Mouse (Mus musculus) megakaryocyte-erythroid progenitor cell, adult 5-6 weeks (primary cell): ENCODE data around the gene Ltbp3. TPM values are rescaled to one million over a fixed set of nuclear protein-coding genes. Genes with fewer than 3 reads are reported as not detected.
A peak's percentile ranks its signal among the peaks of the same experiment; 100 is the strongest.

Source experiments
- ATAC-seq: replicated peaks from 2 replicates; pipeline ENCODE4 v1.8.0; 2016; ENCODE audit warnings: mild to moderate bottlenecking, inconsistent platforms; ENCODE audit not compliant: severe bottlenecking, poor library complexity, low FRiP score, low TSS enrichment
- total RNA-seq, 2 experiments: library from RNA; stranded (forward) in 1 of 2; stranded (reverse) in 1 of 2; fragments of 200-1000, 215-1000 nt in 1 of 2; fragments of >200 nt in 1 of 2; fragmentation: Nextera tagmentation in 1 of 2; gene quantifications; 2 replicates each; pipeline ENCODE4 v1.2.3; 2014 to 2017

The Ltbp3 gene
- total RNA-seq, 2 experiments from 2014 or later: 3.4 to 4.4 TPM

DNA sequence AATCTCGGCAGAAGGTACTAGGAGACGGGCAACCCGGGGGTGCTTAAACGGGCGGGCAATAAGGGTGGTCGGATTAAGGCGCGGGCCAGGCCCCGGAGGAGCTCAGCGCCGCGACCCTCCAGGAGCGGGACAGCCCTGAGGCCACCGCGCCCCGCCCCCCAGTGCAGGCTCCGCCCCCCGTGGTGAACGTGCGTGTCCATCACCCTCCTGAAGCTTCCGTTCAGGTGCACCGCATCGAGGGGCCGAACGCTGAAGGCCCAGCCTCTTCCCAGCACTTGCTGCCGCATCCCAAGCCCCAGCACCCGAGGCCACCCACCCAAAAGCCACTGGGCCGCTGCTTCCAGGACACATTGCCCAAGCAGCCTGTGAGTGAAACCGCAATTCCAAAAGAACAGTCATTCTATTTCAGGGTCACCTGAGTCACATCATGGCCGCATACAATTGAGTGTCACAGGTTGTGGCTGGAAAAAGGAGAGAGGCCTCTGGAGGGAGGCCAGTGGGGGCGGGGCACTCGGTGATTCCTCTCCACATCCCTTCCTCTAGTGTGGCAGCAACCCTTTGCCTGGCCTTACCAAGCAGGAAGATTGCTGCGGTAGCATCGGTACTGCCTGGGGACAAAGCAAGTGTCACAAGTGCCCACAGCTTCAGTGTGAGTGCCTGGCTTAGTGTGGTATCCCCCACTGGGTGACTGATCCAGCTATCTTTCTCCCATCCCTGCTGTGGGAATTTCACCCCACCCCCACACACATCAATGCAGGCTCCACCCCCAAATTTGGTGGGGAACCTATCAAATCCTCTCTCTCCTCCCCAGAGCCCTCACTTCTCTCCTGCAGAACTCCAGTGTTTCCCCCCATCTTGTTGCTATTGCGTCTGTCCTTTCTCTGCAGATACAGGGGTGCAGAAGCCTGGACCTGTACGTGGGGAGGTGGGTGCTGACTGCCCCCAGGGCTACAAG is 5.3 kb downstream of the Ltbp3 start:
- ATAC-seq: no peak

DNA sequence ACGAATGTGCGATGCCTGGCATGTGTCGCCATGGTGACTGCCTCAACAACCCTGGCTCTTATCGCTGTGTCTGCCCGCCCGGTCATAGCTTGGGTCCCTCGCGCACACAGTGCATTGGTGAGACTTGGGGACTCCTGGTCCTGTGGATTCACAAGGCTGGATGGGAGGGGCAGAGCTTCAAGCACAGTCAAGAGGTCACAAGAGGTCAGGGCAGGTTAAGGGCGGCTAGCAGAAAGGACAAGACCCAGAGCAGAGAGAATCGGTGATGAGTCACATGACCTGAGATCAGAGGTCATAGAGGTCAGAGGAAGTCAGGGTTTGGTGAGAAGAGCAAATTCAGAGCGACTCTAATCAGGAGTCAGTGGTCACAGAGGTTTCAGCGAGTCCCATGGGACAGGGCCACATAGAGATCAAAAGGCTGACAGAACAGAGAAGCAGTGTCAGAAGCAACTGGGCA is 6.2 kb downstream of the Ltbp3 start:
- ATAC-seq: peak; percentile 63

DNA sequence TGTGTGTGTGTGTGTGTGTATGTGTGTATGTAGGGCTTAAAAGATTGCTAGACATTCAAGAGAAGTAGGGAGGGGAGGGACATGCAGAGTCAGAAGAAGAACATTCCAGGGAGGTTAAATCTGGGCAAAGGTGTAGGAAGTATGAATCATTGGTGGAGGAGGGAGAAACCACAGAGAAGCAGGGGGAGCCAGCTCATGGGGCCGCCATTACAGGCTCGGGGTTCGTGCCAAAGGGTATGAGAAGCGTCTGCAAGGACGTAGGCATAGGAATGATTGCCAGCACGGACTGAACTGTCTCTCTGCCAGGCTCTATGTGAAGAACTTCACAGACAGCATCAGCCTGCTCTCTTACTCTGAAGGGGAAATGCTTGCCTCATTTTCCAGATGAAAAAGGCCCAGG is 8.8 kb downstream of the Ltbp3 start:
- no peak for ATAC-seq

DNA sequence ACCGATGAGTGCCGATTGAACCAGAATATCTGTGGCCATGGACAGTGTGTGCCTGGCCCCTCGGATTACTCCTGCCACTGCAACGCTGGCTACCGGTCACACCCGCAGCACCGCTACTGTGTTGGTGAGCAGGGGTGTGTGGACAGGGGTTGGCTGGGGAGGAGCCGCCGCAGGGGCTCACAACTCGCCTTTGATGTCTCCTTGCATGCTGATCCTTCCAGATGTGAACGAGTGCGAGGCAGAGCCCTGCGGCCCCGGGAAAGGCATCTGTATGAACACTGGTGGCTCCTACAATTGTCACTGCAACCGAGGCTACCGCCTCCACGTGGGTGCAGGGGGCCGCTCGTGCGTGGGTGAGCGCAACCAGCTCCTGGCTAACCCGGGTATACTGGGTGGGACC is 10.2 kb downstream of the Ltbp3 start:
- no peak for ATAC-seq

DNA sequence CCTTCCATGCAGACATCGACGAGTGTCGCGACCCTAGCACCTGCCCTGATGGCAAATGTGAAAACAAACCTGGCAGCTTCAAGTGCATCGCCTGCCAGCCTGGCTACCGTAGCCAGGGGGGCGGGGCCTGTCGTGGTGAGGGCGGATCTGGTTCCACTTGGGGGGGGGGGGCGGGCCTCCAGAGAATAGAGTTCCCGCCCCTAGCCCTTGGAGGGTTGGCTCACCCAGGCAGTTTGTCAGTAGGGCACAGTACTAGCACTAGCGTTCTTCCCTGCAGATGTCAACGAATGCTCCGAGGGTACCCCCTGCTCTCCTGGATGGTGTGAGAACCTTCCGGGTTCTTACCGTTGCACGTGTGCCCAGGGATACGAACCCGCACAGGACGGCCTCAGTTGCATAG is 11.0 kb downstream of the Ltbp3 start:
- ATAC-seq: no peak

DNA sequence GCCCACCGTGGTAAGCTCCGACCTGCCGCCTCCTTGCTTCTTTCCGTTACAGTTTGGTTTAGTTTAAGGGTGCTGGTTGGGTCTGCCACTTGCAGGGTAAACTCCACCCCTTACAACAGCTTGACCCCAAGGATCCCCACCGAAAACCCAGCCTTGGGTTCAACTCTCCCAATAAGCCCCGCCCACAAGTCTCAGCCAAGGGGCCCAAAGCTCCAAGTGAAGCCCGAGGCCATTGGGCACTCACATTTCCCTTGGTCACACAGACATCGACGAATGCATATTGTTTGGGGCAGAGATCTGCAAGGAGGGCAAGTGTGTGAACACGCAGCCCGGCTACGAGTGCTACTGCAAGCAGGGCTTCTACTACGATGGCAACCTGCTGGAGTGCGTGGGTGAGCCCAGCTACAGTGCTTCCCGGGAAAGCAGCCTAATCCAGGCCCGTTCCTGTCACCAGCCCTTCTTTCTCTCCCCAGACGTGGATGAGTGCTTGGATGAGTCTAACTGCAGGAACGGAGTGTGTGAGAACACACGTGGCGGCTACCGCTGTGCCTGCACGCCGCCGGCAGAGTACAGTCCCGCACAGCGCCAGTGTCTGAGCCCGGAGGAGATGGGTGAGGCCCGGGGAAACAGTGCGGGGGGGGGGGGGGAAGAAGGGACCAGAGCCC is 15.7 kb downstream of the Ltbp3 start:
- ATAC-seq: no peak

DNA sequence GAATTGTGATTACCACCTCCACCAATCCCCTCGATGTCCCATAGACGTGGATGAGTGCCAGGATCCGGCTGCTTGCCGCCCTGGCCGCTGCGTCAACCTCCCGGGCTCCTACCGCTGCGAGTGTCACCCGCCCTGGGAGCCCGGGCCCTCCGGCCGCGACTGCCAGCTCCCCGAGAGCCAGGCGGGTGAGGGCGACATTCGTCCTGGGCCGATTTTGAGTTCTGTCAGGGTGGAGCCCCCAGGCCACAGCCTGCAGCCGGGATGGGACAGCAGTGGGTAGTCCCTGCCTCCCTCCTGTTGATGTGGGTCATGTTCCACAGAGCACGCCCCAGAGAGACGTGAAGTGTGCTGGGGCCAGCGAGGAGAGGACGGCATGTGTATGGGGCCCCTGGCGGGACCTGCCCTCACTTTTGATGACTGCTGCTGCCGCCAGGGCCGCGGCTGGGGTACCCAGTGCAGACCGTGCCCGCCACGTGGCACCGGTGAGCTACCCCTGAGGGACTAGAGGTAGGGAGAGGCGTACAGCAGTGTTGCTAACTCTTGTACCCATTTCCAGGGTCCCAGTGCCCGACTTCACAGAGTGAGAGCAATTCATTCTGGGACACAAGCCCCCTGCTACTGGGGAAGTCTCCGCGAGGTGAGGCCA is 16.4 kb downstream of the Ltbp3 start:
- ATAC-seq: no peak

- ATAC-seq: no peak
These were observed 18.2 kb downstream of the Ltbp3 start for GRCm38 (mm10) chr19:5758878-5759403.

GRCm38 (mm10) chr19:5763163-5763562 is 22.5 kb downstream of the Ltbp3 start:
- no peak for ATAC-seq

GRCm38 (mm10) chr19:5767271-5767670 is 26.6 kb downstream of the Ltbp3 start:
- ATAC-seq: no peak

DNA sequence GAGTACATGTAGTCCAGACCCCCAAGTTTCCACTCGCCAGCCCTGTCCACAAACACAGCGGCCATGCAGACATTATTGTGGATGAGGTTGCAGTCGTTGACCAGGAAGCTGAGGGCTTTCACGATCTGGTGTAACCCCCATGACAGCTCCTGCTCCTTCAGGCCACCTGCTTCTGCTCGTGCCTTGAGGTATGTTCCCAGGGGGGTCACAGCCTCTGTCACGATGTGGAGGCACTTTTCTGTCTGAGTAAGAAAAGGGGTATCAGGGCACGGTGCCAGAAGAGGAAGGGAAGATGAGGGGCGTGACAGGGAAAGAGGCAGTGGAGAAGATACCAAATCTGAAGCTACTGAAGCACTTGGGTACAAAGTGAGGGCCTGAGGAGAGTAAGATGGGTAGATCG is 29.6 kb downstream of the Ltbp3 start:
- ATAC-seq: no peak

GRCm38 (mm10) chr19:5770925-5771860 is 30.5 kb downstream of the Ltbp3 start, which contains the start of gene Scyl1:
Scyl1 (minus strand) TSS chr19:5771419.
- ATAC-seq: peak; percentile 86

- no peak for ATAC-seq
These were observed 36.8 kb downstream of the Ltbp3 start for GRCm38 (mm10) chr19:5777387-5778032.

DNA sequence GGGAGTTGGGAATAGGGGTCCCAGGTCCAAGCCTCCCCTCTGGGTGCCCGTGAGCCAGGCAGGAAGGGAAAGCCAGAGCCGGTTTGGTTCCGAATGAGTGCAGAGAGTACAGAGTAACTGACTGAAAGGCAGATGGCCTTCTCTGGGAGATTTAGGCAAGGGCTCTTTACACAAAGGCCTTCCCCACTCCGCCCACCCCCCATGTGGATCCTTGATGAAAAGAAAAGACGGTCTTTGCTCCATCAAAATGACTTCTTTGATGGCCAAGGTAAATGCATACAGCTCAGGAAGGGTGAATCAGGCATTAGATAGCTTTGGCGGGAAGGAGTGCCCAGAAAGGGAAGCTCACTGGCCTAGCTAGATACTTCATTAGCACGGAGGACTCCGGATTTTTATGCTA is 37.6 kb downstream of the Ltbp3 start:
- no peak for ATAC-seq

DNA sequence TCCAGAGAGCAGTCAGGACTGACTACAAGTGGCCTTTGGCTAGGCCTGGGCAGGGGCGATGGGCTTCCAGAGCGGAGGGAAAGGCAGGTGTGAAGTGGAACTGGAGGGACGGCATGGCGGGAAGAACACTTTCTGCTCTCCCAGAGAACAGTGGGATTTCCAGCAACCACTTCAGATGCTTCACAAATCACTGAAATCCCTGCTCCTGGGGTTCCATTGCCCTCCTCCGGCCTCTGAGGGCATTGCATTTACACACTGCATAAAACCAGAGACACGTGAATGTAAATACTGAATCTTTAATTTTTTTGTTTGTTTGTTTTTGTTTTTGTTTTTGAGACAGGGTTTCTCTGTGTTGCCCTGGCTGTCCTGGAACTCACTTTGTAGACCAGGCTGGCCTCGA is 39.5 kb downstream of the Ltbp3 start:
- no peak for ATAC-seq

DNA sequence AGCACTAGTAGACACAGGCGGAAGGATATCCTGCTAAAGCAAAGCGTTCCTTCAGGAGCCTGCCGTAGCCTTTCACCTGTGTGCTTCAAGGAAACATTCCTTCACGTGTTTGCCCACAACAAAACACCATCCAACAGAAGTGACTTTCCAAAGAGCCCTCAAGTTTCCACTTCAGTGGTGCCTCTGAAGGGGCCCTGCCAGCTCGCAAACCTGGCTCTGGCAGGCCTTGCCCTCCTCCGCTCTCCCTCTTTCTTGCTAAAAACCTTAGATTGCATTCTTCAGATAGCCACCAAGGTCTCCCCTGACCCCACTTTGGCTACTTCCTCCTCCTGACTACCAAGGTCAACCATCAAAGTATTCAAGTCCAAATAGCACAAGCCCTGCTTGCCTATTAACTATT is 40.8 kb downstream of the Ltbp3 start:
- no peak for ATAC-seq

- no peak for ATAC-seq
These were observed 41.4 kb downstream of the Ltbp3 start for GRCm38 (mm10) chr19:5782121-5782520.

- ATAC-seq: no peak
These were observed 44.4 kb downstream of the Ltbp3 start for GRCm38 (mm10) chr19:5784958-5785577.
